Mouse (Mus musculus): Measurements from ENCODE around the gene Serpina12.

DNA sequence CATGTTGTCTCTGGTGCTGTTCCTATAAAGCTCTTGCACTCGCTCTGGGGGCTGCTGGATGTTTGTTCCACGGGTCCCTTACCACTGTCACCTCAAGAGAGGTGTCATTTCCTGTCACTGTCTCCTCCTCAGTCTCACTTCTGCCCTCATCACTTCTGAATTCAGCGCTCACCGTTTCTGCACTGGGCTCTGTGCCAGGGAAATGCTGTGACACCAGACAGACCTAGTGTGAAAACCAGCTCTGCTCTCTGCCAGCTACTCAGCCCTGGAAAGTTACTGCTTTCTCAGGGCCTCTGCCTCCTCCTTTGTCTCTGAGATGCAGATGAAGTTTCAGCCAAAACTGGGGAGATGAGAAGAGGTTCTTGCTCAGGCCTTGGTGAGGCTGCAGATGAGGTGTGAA lies 12.8 kb upstream of the Serpina12 start:
- TF ChIP-seq CTCF (IDR thresholded peaks at IDR 0.05; ENCODE audit: insufficient read depth, low read length) = no peak
- no peak for TF ChIP-seq POLR2A (IDR thresholded peaks at IDR 0.05; ENCODE audit: borderline replicate concordance, extremely low read depth, low read depth, low read length)

All from lung, adult 2 months (tissue).